Mouse (Mus musculus): Measurements from ENCODE around the gene Tspan7. TPM values are rescaled to one million over a fixed set of nuclear protein-coding genes. Genes with fewer than 3 reads are reported as not detected.

The Tspan7 gene
- polyA plus RNA-seq, 1 experiment: 4.6 TPM

GRCm38 (mm10) chrX:10479943-10480342, 5.0 kb upstream of the Tspan7 start:
- whole genome bisulfite sequencing: 87% methylated on average over 4 of the region's 4 CpGs
- H3K27ac ChIP-seq (ENCODE audit: control insufficient read depth, insufficient read depth, low read depth, low read length, poor library complexity): no peak overlapping the region

DNA sequence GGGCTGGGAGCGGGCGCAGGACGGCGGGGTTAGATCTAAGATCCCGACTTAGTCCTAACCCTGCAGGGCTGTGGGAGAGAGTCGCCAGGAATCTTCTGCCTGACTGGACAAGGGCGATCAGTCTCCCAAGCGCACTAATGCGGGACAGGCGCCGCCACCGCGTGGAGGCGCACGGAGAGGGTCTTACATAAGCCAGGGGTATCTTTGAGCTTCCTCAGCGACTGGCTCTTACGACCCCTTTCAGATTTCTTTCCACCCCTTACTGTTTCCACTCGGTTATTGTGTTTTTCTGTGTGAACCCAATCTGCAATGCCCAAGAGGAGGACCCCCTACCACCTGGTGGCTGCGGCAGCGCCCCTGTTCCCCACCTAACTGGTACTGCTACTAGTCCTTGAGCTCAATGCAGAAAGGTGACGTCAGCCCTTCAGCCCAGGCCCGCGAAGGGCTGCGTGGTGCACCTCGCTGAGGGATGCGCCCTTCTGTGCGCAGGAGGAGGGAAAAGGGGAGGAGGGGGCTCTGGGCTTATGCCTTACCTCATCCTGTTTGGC, 780 bp downstream of the Tspan7 start:
- TF ChIP-seq CTCF (IDR thresholded peaks at IDR 0.05; ENCODE audit: control insufficient read depth, insufficient read depth, low read length): no peak
- no peak for TF ChIP-seq POLR2A (IDR thresholded peaks at IDR 0.05; ENCODE audit: borderline replicate concordance, control insufficient read depth, low read depth, low read length)
- no peak overlapping the region for H3K27ac ChIP-seq (ENCODE audit: control insufficient read depth, insufficient read depth, low read depth, low read length, poor library complexity)
- H3K4me3 ChIP-seq (replicated peaks; ENCODE audit: control insufficient read depth, low read depth, low read length): peak overlapping the region; percentile 6
- 13% methylated on average over 27 of the region's 27 CpGs for WGBS
- no peaks in the 10 kb centered on the region for H3K4me1 ChIP-seq (ENCODE audit: control insufficient read depth, insufficient read depth, low read length)

More at GRCm38 (mm10) chrX:10479943-10480342, 5.0 kb upstream of the Tspan7 start:
- no peak overlapping the region for H3K4me3 ChIP-seq (replicated peaks; ENCODE audit: control insufficient read depth, low read depth, low read length)
- H3K4me1 ChIP-seq (ENCODE audit: control insufficient read depth, insufficient read depth, low read length): no peaks in the 10 kb centered on the region
- no peak for TF ChIP-seq POLR2A (IDR thresholded peaks at IDR 0.05; ENCODE audit: borderline replicate concordance, control insufficient read depth, low read depth, low read length)
- no peak for TF ChIP-seq CTCF (IDR thresholded peaks at IDR 0.05; ENCODE audit: control insufficient read depth, insufficient read depth, low read length)

DNA sequence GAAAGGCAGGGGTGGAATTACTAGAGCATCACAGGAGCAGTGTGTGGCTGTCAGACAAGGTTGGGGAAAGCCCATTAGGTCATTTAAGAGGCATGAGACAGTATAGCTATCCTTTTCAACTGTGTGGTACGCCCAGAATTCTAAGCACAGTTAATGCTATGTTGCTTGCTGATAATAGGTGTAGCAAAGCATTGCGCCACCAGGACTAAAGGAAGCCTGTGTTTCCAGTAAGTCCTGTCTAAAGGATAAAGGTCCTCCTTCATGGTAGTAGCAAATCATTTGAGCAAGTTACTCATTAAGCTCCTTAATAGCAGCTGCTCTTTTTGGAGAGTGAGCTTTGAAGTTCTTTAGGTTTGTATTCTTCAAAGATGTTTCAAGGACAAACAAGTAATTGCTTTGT, 13.6 kb downstream of the Tspan7 start:
- 77% methylated on average over 2 of the region's 2 CpGs for WGBS
- Histone ChIP-seq H3K4me3 (replicated peaks; ENCODE audit: control insufficient read depth, low read depth, low read length) (no peak overlapping the region), H3K4me1 (ENCODE audit: control insufficient read depth, insufficient read depth, low read length) (no peaks in the 10 kb centered on the region), H3K27ac (ENCODE audit: control insufficient read depth, insufficient read depth, low read depth, low read length, poor library complexity) (no peak overlapping the region)
- TF ChIP-seq POLR2A (IDR thresholded peaks at IDR 0.05; ENCODE audit: borderline replicate concordance, control insufficient read depth, low read depth, low read length): no peak
- no peak for TF ChIP-seq CTCF (IDR thresholded peaks at IDR 0.05; ENCODE audit: control insufficient read depth, insufficient read depth, low read length)

- TF ChIP-seq POLR2A (IDR thresholded peaks at IDR 0.05; ENCODE audit: borderline replicate concordance, control insufficient read depth, low read depth, low read length) (no peak), CTCF (IDR thresholded peaks at IDR 0.05; ENCODE audit: control insufficient read depth, insufficient read depth, low read length) (no peak)
- Histone ChIP-seq H3K4me1 (ENCODE audit: control insufficient read depth, insufficient read depth, low read length) (no peaks in the 10 kb centered on the region), H3K27ac (ENCODE audit: control insufficient read depth, insufficient read depth, low read depth, low read length, poor library complexity) (no peak overlapping the region), H3K4me3 (replicated peaks; ENCODE audit: control insufficient read depth, low read depth, low read length) (no peak overlapping the region)
- 59% methylated on average over 2 of the region's 2 CpGs for WGBS
Measured at GRCm38 (mm10) chrX:10502616-10503015, 17.7 kb downstream of the Tspan7 start.

DNA sequence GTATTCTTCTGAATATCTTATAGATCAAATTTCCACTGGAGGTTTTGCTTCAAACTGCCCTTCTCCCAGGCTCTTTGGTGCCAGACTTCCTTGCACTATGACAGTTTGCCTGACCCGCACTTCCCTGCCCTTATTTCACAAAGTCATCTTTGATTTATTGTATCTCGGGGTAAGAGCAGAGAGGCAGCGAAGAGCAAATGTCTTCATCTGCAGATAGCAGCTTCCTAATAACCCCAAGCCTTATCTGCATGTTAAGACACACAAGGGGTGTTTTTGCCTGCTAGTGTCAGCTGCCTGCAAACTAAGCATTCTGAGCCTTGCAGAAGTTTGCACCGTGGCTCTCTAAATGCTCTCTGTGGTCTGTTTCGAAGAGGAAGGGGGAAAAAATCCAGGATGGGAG, 29.5 kb downstream of the Tspan7 start:
- H3K4me3 ChIP-seq (replicated peaks; ENCODE audit: control insufficient read depth, low read depth, low read length): no peak overlapping the region
- H3K27ac ChIP-seq (ENCODE audit: control insufficient read depth, insufficient read depth, low read depth, low read length, poor library complexity): no peak overlapping the region
- no peaks in the 10 kb centered on the region for H3K4me1 ChIP-seq (ENCODE audit: control insufficient read depth, insufficient read depth, low read length)
- TF ChIP-seq POLR2A (IDR thresholded peaks at IDR 0.05; ENCODE audit: borderline replicate concordance, control insufficient read depth, low read depth, low read length) (no peak), CTCF (IDR thresholded peaks at IDR 0.05; ENCODE audit: control insufficient read depth, insufficient read depth, low read length) (no peak)
- WGBS: 56% methylated on average over 5 of the region's 5 CpGs

- WGBS: 70% methylated on average over 3 of the region's 3 CpGs
- no peak overlapping the region for H3K27ac ChIP-seq (ENCODE audit: control insufficient read depth, insufficient read depth, low read depth, low read length, poor library complexity)
- H3K4me3 ChIP-seq (replicated peaks; ENCODE audit: control insufficient read depth, low read depth, low read length): no peak overlapping the region
- no peaks in the 10 kb centered on the region for H3K4me1 ChIP-seq (ENCODE audit: control insufficient read depth, insufficient read depth, low read length)
- TF ChIP-seq POLR2A (IDR thresholded peaks at IDR 0.05; ENCODE audit: borderline replicate concordance, control insufficient read depth, low read depth, low read length) (no peak), CTCF (IDR thresholded peaks at IDR 0.05; ENCODE audit: control insufficient read depth, insufficient read depth, low read length) (no peak)
Measured at GRCm38 (mm10) chrX:10514971-10515370, 30.0 kb downstream of the Tspan7 start.

GRCm38 (mm10) chrX:10516448-10516847, 31.5 kb downstream of the Tspan7 start:
- WGBS: 77% methylated on average over 7 of the region's 7 CpGs
- Histone ChIP-seq H3K27ac (ENCODE audit: control insufficient read depth, insufficient read depth, low read depth, low read length, poor library complexity) (no peak overlapping the region), H3K4me3 (replicated peaks; ENCODE audit: control insufficient read depth, low read depth, low read length) (no peak overlapping the region), H3K4me1 (ENCODE audit: control insufficient read depth, insufficient read depth, low read length) (no peaks in the 10 kb centered on the region)
- TF ChIP-seq CTCF (IDR thresholded peaks at IDR 0.05; ENCODE audit: control insufficient read depth, insufficient read depth, low read length) (no peak), POLR2A (IDR thresholded peaks at IDR 0.05; ENCODE audit: borderline replicate concordance, control insufficient read depth, low read depth, low read length) (no peak)

GRCm38 (mm10) chrX:10516925-10517324, 32.0 kb downstream of the Tspan7 start:
- no peak overlapping the region for H3K4me3 ChIP-seq (replicated peaks; ENCODE audit: control insufficient read depth, low read depth, low read length)
- TF ChIP-seq POLR2A (IDR thresholded peaks at IDR 0.05; ENCODE audit: borderline replicate concordance, control insufficient read depth, low read depth, low read length) (no peak), CTCF (IDR thresholded peaks at IDR 0.05; ENCODE audit: control insufficient read depth, insufficient read depth, low read length) (no peak)
- no peak overlapping the region for H3K27ac ChIP-seq (ENCODE audit: control insufficient read depth, insufficient read depth, low read depth, low read length, poor library complexity)
- no peaks in the 10 kb centered on the region for H3K4me1 ChIP-seq (ENCODE audit: control insufficient read depth, insufficient read depth, low read length)
- 74% methylated on average over 6 of the region's 6 CpGs for WGBS

DNA sequence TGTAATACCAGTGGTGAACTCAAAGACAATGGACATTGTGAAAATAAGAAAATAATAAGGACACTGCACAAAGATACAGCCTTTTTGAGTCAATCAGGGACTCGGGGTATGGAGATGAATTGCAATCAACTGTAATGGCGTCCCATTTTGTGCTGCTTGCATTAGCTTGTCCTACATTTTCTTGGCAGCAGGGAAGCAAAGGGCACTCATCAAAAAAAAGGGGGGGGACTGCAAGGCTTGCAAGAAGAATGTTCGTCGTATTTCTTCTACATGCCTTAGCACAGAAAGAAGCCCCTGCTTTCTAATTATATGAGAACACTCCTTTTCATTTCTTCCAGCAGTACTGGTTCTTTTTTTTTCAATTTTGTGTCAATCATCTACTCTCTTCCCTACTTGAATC, 32.8 kb downstream of the Tspan7 start:
- TF ChIP-seq CTCF (IDR thresholded peaks at IDR 0.05; ENCODE audit: control insufficient read depth, insufficient read depth, low read length): no peak
- TF ChIP-seq POLR2A (IDR thresholded peaks at IDR 0.05; ENCODE audit: borderline replicate concordance, control insufficient read depth, low read depth, low read length): no peak
- Histone ChIP-seq H3K27ac (ENCODE audit: control insufficient read depth, insufficient read depth, low read depth, low read length, poor library complexity) (no peak overlapping the region), H3K4me1 (ENCODE audit: control insufficient read depth, insufficient read depth, low read length) (no peaks in the 10 kb centered on the region), H3K4me3 (replicated peaks; ENCODE audit: control insufficient read depth, low read depth, low read length) (no peak overlapping the region)
- WGBS: 87% methylated on average over 4 of the region's 4 CpGs
